Mouse (Mus musculus): ENCODE measurements around the gene Col13a1.

GRCm38 (mm10) chr10:62019386-62020067, 40.6 kb upstream of the Col13a1 start:
- TF ChIP-seq CTCF (IDR thresholded peaks at IDR 0.05; ENCODE audit: low read depth) = no peak
- no peak for TF ChIP-seq EP300 (IDR thresholded peaks at IDR 0.05; ENCODE audit: low read depth)

Data from liver, embryonic 14.5 days (tissue).